Mouse (Mus musculus) mature B cell (primary cell): ENCODE data around the gene Cdh26.

Experiments
- in situ Hi-C: fragments of 300-500 bp; cut with MboI; formaldehyde crosslinking; loops from 2 replicates; pipeline ENCODE4 v1.14.3; 2019

The Cdh26 gene

DNA sequence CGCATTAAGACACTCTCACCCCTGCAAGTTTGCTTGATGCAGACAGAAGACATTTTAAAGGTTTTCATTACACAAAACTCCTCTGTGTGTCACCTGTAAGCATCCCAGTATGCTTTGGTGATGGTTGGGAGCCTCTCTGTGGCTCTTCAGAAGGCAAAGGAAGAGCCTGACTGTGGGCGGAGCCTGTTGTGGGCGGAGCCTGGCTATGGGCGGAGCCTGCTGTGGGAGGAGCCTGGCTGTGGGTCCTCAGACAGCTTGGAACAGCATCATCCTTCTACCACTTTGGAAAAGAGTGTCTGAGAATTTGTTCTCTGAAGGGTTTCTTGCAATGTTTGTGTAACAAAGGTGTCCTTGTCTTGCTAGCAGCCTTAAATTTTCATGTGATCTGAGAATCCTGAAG, 82.7 kb downstream of the Cdh26 start:
- in situ Hi-C loops, result no loop called here

DNA sequence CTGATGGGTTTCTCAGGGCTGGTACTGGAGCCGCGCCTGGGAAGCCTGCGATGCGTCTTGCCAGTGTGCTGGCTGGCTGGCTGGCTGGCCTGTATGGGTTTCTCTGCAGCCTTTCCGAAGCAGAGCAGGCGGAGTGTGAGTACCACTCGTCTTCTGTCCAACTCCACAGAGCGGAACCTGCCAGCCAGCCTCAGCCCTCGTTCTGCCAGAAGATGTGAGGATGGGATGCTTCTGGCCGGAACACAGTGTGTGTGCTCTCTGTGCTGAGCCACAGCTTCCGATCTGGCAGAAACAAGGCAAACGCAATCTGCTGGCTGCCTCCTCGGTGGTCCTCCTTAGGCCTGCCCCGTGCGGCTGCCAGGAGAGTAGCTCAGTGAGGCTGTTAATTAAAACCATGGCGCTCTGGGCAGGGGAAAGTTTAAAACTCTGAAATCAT, 83.3 kb downstream of the Cdh26 start:
- in situ Hi-C loops, result no loop called here

DNA sequence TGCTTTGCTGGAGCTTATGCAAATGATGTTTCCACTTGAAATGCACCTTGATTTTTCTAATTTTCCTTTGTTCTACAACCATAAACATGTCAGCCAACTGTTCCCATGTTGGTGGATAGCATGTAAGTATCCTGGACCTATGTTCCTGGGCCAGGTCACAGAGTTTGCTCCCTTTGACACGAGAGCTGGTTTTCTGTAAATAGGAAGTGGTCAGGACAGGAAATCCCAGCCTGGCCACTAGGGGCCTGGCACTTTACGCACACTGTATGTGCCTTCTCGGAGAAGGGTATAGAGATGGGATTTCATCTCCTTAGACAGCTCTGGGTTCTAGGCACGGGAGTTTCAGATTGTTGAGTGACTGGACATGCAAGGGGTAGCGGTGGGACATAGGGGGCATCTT, 86.1 kb downstream of the Cdh26 start:
- in situ Hi-C loops, result no loop called here

DNA sequence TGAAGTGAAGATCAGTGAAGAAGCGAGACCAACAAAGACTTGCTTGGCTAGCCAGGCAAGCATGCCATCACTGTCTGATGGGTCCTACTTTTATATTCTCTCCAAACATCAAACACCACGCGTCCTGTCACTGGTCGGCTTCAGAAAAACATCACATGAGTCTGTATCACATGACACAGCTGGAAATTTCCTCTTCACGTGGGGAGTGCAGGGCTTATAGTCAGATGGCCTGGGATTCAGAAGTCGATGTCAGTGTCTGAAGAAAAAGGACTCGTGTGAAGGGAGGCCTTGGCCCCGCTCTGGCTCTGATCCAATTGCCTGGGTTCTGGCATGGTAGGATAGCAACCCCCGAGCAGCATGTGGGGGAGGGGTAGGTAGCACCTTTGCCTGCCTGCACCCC, 86.6 kb downstream of the Cdh26 start:
- in situ Hi-C loops, result no loop called here

DNA sequence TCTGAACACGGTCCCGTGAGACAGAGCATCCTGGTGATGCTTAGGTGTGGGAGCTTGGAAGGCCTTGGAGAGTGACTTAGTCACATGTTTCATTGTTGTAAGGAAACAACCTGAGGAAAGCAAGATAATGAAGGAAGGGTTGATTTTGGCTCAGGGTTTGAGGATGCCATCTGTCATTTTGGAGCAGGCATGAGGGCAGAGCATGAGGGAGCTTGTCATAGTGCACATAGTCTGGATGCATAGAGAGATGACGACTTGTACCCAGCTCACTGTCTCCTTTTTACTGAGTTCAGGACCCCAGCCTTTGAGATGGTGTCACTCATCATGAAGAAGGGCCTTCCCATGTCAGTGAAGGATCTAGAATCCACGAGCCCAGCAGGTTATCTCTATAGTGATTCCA, 89.0 kb downstream of the Cdh26 start:
- in situ Hi-C loops, result no loop called here

DNA sequence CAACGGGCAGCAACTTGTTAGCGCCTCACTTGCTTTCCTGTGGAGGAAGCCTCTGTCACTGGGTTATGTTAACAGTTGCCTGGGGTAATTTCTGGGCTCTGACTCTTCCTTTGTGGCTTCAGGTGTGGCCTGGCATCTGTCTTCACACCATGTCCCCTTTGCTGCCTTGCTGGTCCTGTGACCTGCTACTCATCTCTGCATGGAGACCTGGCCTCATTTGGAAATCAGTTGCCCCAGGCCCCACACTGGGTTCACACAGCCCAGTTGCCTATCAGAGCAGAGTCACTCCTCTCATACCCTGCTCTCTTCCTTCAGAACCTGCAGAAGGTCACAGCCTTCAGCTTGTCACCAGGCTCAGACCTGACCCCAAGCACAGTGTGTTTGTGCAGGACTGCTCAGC, 89.9 kb downstream of the Cdh26 start:
- in situ Hi-C loops, result no loop called here

DNA sequence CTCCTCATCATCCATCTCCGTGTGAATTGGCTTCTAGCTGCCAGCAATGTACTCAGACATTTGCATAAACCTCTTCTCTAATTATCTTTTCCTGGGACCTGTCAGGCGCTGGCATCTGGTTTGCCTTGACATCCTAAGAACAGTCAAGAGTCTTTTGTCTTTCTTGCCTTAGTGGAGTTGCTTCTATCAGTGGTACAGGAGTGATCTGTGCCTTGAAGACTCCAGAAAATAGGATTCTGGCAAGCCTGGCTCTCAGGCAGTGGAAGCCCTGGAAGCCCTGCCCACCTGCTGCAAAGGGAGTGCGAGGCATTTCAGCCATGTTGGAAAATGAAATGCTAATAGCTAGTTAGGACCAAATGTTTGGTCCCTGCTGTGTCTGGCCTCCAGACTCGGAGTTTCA, 92.0 kb downstream of the Cdh26 start:
- in situ Hi-C loops, result no loop called here

DNA sequence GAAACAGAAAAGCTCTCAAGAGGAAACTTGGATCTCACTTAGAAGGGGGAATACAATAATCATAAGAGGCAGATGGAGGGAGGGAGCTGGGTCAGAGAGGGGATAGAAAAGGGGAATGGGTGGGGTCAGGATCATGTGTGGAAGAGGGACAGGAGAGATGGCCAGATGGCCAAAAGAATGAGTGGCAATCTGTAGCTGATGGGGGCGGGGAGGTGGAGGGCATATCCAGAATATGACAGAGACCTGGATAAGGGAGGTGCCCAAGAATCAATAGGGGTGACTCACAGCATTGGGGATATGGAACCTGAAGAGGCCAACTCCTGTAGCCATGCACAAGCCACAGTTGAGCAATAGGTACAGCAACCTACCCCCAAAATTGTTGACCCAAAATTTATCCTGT, 92.5 kb downstream of the Cdh26 start:
- in situ Hi-C loops, result no loop called here

DNA sequence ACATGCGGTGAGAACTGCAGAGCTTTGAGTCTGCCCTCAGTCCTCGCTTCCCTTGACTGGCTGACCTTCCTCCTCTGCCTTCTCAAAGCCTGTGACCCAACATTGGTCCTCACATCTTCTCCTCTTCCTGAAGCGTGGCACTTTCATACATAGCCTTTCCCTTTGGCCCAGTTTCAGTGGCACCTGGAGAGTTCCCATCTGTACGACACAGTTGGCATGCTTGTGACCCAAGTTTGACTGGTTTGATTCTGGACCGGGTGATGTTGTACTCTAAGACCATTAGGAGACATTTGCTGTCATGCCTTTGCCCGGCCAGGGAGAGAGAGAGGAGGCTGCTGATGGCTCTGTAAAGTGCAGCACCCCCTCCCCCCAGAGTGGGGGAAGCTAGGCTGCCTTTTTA, 96.4 kb downstream of the Cdh26 start:
- in situ Hi-C loops, result no loop called here

DNA sequence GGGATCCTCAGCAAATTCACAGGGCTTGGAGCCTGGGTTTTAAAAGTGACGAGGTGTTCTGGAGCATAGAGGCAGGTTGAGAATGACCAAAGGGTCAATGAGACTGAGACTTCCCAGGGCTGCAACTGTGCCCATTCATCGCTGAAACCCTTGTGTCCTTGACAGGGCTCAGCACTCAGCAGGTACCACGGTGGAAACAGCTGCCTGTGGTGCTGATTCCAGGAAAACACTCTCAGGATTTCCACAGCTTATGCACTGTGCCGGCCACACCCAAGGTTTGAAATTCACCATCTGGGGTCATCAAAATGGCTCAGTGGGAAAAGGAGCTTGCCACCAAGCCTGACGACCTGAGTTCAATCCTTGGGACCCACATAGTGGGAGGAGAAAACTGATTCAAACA, 100.9 kb downstream of the Cdh26 start:
- in situ Hi-C loops, result no loop called here

DNA sequence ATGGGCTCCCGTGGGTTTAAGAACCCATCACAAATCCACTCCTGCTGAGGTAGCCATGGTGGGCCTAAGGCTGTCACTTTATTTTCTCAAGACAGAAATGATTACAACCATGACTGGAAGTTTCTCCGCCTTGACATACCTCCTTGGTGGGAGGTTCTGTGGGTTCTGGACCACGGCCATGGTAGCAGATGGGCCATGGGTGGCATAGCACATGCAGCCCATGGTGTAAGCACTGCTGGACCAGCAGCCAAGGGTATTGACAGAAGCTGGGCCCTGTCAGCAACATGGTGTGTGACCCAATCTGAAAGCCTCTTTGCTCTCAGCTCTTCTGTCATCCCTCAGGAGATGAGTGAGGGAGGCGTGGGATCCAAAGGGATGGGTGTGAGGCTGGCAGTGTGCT, 106.2 kb downstream of the Cdh26 start:
- in situ Hi-C loops, result no loop called here
